Mouse (Mus musculus) retina, postnatal 7 days (tissue): Measurements from ENCODE around the gene Ptprm.
A peak's percentile ranks its signal among the peaks of the same experiment; 100 is the strongest.

Experiments
- DNase-seq: peaks from one replicate; pipeline ENCODE4 v3.0.0-alpha.2; 2012; ENCODE audit warnings: low read depth, low spot score

Gene Ptprm

GRCm38 (mm10) chr17:66779026-66779425 is 575.2 kb downstream of the Ptprm start:
- no peak for DNase-seq

- no peak for DNase-seq
These were observed 584.6 kb downstream of the Ptprm start for GRCm38 (mm10) chr17:66769365-66770363.

GRCm38 (mm10) chr17:66768689-66769275 is 585.5 kb downstream of the Ptprm start:
- no peak for DNase-seq

GRCm38 (mm10) chr17:66766166-66766565 is 588.1 kb downstream of the Ptprm start:
- DNase-seq: no peak

- no peak for DNase-seq
These were observed 589.8 kb downstream of the Ptprm start for GRCm38 (mm10) chr17:66764435-66764834.

GRCm38 (mm10) chr17:66762716-66763115 is 591.5 kb downstream of the Ptprm start:
- no peak for DNase-seq

- no peak for DNase-seq
These were observed 592.6 kb downstream of the Ptprm start for GRCm38 (mm10) chr17:66761326-66762296.

GRCm38 (mm10) chr17:66757025-66757511 is 597.2 kb downstream of the Ptprm start:
- no peak for DNase-seq

GRCm38 (mm10) chr17:66756500-66756899 is 597.8 kb downstream of the Ptprm start:
- no peak for DNase-seq

- peak; percentile 57 for DNase-seq
These were observed 599.0 kb downstream of the Ptprm start for GRCm38 (mm10) chr17:66755191-66755654.

- DNase-seq: no peak
These were observed 599.9 kb downstream of the Ptprm start for GRCm38 (mm10) chr17:66754208-66754865.

- DNase-seq: no peak
These were observed 602.5 kb downstream of the Ptprm start for GRCm38 (mm10) chr17:66751746-66752145.

- DNase-seq: no peak
These were observed 603.6 kb downstream of the Ptprm start for GRCm38 (mm10) chr17:66750481-66751206.

GRCm38 (mm10) chr17:66749976-66750375 is 604.3 kb downstream of the Ptprm start:
- no peak for DNase-seq

- no peak for DNase-seq
These were observed 607.8 kb downstream of the Ptprm start for GRCm38 (mm10) chr17:66746506-66746905.

- DNase-seq: no peak
These were observed 610.9 kb downstream of the Ptprm start for GRCm38 (mm10) chr17:66743321-66743720.

GRCm38 (mm10) chr17:66738779-66739345 is 615.4 kb downstream of the Ptprm start:
- no peak for DNase-seq

GRCm38 (mm10) chr17:66738331-66738730 is 615.9 kb downstream of the Ptprm start:
- DNase-seq: no peak

- DNase-seq: no peak
These were observed 617.8 kb downstream of the Ptprm start for GRCm38 (mm10) chr17:66736450-66736849.

GRCm38 (mm10) chr17:66733541-66733940 is 620.7 kb downstream of the Ptprm start:
- no peak for DNase-seq
